Mouse (Mus musculus) liver, embryonic 14.5 days (tissue): ENCODE results near the gene Cerk. TPM values are rescaled to one million over a fixed set of nuclear protein-coding genes. Genes with fewer than 3 reads are reported as not detected.

ENCODE experiments used
- ATAC-seq: fragments of 200-750 bp; cut with Nextera tagmentation; 2 replicates; pipeline ENCODE4 v1.8.0; 2017; ENCODE audit warnings: moderate number of reproducible peaks, mild to moderate bottlenecking, moderate library complexity; ENCODE audit not compliant: insufficient read depth
- DNase-seq, 3 experiments: peaks; one replicate each; pipeline ENCODE4 v3.0.0-alpha.2; 2012 to 2013; ENCODE audit warnings: low read depth in 3 of 3, low spot score in 3 of 3
- H3K27ac ChIP-seq: fragments of 300-500 bp; sonication (generic); 2 replicates; pipeline ENCODE4 v1.5.1; 2014; ENCODE audit warnings: moderate library complexity, mild to moderate bottlenecking, control low read depth, inconsistent platforms
- H3K27me3 ChIP-seq: fragments of 300-500 bp; sonication (generic); 2 replicates; pipeline ENCODE4 v1.6.1; 2014; ENCODE audit warnings: mild to moderate bottlenecking, low read length, moderate library complexity; ENCODE audit not compliant: control insufficient read depth, insufficient read depth
- H3K36me3 ChIP-seq: fragments of 300-500 bp; sonication (generic); replicated peaks from 2 replicates; pipeline ENCODE4 v1.6.1; 2014; ENCODE audit warnings: low read depth; ENCODE audit not compliant: control insufficient read depth, insufficient read depth
- H3K4me1 ChIP-seq, 2 experiments: fragments of 200-500 bp in 1 of 2; fragments of 300-500 bp in 1 of 2; sonication (generic) in 1 of 2; replicated peaks; 2 replicates each; pipeline ENCODE4 v1.6.1; 2012 to 2014; ENCODE audit warnings: antibody characterized with exemption in 1 of 2, inconsistent platforms in 1 of 2, low read length in 1 of 2; ENCODE audit not compliant: control insufficient read depth in 2 of 2, insufficient read depth in 2 of 2
- H3K4me2 ChIP-seq: fragments of 300-500 bp; sonication (generic); 2 replicates; pipeline ENCODE4 v1.6.1; 2014; ENCODE audit warnings: low read depth, mild to moderate bottlenecking, control low read depth, moderate library complexity
- H3K4me3 ChIP-seq, 2 experiments: fragments of 200-500 bp in 1 of 2; fragments of 300-500 bp in 1 of 2; sonication (generic) in 1 of 2; 2 replicates each; pipeline ENCODE4 v1.5.1; 2012 to 2014; ENCODE audit warnings: low read depth in 2 of 2, low read length in 2 of 2, mild to moderate bottlenecking in 2 of 2, control low read depth in 1 of 2, inconsistent platforms in 1 of 2, moderate library complexity in 1 of 2; ENCODE audit not compliant: insufficient read depth in 1 of 2
- H3K9ac ChIP-seq: fragments of 300-500 bp; sonication (generic); replicated peaks from 2 replicates; pipeline ENCODE4 v1.6.1; 2014; ENCODE audit warnings: mild to moderate bottlenecking, control low read depth, moderate library complexity
- H3K9me3 ChIP-seq: fragments of 300-500 bp; sonication (generic); 2 replicates; pipeline ENCODE4 v1.6.1; 2016; ENCODE audit warnings: low read length, mixed read lengths; ENCODE audit not compliant: control insufficient read depth
- CTCF ChIP-seq: IDR thresholded peaks from 2 replicates; pipeline ENCODE4 v1.5.1; 2016; ENCODE audit warnings: antibody characterized with exemption, low read depth, control low read depth
- EP300 ChIP-seq: IDR thresholded peaks from 2 replicates; pipeline ENCODE4 v1.6.1; 2016; ENCODE audit warnings: antibody characterized with exemption, low read depth
- WGBS: fragments of 180-500 bp; shearing (Covaris S2); extraction: QIAGEN DNeasy Blood & Tissue Kit; methylation state at CpG from one replicate; pipeline ENCODE4 v1.1.7; 2014; ENCODE audit not compliant: insufficient replicate concordance; 5-methylcytosine and 5-hydroxymethylcytosine counted together
- polyA plus RNA-seq, 2 experiments: library from polyadenylated mRNA; depleted of rRNA in 1 of 2; stranded (reverse) in 1 of 2; unstranded in 1 of 2; fragments of >200 nt; fragmentation: Nextera tagmentation in 1 of 2; extraction: Ambion mirVana in 1 of 2; gene quantifications; 2 replicates each; pipeline versions ENCODE4 v1.2.1 to v1.2.3; 2012 to 2014

Cerk gene
- polyA plus RNA-seq, 2 experiments: 2.7 to 2.9 TPM

DNA sequence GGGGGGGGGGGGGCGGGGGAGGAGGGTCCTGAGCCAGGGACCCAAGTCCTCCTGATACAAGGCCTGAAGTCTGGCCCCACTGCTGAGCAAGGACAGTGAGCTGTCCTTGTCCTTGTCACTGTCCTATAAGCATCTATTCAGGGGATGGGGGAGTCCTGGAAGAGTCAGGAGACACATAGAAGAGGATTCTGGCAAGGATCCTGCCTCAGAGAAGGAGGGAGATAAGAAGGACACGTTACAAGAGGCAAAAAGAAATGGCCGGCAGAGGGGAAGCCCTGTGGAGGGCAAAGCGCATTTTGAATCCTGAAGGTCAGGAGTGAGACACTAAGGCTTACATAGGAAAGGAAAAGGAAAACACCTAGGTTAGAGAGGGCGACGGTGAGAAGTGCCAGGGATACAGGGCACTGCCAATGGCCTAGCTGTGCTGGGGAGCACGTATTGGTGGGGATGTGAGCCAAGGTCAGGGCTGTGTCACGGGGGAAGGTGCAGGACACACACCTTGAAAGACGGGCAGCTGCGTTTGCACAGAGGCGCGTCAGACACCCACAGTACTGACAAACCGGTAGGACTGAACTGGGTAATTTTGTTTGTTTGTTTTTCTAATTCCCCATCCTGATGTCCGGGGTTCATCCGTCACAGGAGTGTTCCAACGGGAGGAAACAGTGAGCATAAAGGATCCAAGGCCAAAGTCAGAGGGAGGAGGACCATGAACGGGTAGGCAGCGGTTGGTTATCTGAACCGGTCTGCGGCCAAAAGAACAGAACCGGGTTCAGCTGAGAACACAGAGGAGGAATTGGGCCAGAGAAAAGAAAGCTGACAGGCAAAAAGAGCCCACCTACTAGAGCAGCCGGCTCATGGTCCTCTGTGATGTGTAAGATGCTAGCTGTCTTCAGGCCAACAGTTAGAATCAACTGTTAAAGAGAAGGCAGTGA, 8.9 kb downstream of the Cerk start:
- no peaks in the 10 kb centered on the region for H3K27me3 ChIP-seq
- H3K4me1 ChIP-seq: peaks cover 0 to 3% of the 10 kb centered on the region in 2 experiments; a peak in 2 of 4 replicates
- DNase-seq: no peak
- WGBS: 71% methylated on average over 22 of the region's 22 CpGs
- no peak for TF ChIP-seq CTCF
- no peak for TF ChIP-seq EP300
- H3K27ac ChIP-seq: no peak overlapping the region
- ATAC-seq: no peak
- no peak overlapping the region for H3K4me2 ChIP-seq
- H3K9ac ChIP-seq: no peak overlapping the region
- H3K36me3 ChIP-seq: no peaks in the 10 kb centered on the region
- no peak overlapping the region for H3K4me3 ChIP-seq
- H3K9me3 ChIP-seq: no peaks in the 10 kb centered on the region

- WGBS: 66% methylated on average over 10 of the region's 10 CpGs
- no peak overlapping the region for H3K4me3 ChIP-seq
- H3K4me1 ChIP-seq: peaks cover 0 to 3% of the 10 kb centered on the region in 2 experiments; a peak in 2 of 4 replicates
- no peak for DNase-seq
- H3K4me2 ChIP-seq: no peak overlapping the region
- H3K9ac ChIP-seq: no peak overlapping the region
- no peaks in the 10 kb centered on the region for H3K27me3 ChIP-seq
- no peaks in the 10 kb centered on the region for H3K9me3 ChIP-seq
- no peak for TF ChIP-seq EP300
- TF ChIP-seq CTCF: no peak
- H3K36me3 ChIP-seq: no peaks in the 10 kb centered on the region
- no peak for ATAC-seq
- H3K27ac ChIP-seq: no peak overlapping the region
Observed at GRCm38 (mm10) chr15:86176166-86176565, 9.8 kb downstream of the Cerk start.

GRCm38 (mm10) chr15:86175253-86176050, 10.5 kb downstream of the Cerk start:
- H3K4me1 ChIP-seq: peaks cover 0 to 3% of the 10 kb centered on the region in 2 experiments; a peak in 2 of 4 replicates
- no peak overlapping the region for H3K4me3 ChIP-seq
- no peak overlapping the region for H3K9ac ChIP-seq
- H3K9me3 ChIP-seq: no peaks in the 10 kb centered on the region
- WGBS: 50% methylated on average over 3 of the region's 3 CpGs
- no peaks in the 10 kb centered on the region for H3K27me3 ChIP-seq
- ATAC-seq (0 out of 2 replicates have a peak, but pooled peaks have one; percentile 15), DNase-seq (no peak)
- H3K27ac ChIP-seq: no peak overlapping the region
- TF ChIP-seq EP300: no peak
- no peak for TF ChIP-seq CTCF
- no peaks in the 10 kb centered on the region for H3K36me3 ChIP-seq
- H3K4me2 ChIP-seq: no peak overlapping the region

DNA sequence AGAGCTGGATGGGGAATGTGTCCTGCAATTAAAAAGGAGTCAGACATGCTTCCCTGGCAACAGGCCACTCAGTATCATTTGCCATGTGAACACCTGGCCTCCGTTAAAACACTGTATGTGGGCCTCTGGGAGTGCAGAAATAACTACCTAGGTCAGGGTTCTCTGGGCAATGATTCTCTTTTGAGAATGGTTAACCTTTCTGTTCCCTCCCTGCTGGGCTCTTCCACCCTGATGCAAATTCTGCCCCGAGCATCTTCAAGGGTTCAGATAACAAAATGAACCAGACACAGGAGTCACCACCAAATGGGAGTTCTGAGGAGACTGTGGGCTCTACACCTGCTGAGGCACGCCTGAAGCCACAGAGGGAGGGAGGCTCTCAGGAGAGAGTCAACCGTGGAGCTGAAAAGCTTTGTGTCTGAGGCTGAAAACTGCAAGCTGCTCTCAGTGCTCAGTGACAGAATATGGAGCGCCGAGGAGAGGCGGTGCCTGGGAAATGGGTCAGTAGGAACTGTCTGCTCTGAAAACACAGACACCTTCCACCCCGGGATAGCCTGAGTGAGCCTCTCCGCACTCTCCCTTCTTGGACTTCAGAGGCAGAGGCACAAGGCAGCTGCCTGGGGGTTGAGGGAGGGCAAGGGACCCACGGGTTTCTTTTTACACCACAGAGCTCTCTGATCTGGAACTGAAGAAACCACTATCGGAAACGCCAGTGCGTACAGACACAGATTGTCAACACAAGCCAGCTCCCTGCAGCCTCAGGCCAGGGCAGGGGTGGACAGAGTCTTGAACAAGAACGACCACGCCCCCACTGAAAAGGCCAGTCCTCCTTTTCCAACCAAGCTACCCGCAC, 12.6 kb downstream of the Cerk start:
- Histone ChIP-seq H3K9ac (no peak overlapping the region), H3K36me3 (no peaks in the 10 kb centered on the region), H3K4me3 (no peak overlapping the region), H3K27ac (no peak overlapping the region), H3K4me1 (peaks cover 0 to 3% of the 10 kb centered on the region in 2 experiments; a peak in 2 of 4 replicates), H3K9me3 (no peaks in the 10 kb centered on the region), H3K27me3 (no peaks in the 10 kb centered on the region), H3K4me2 (no peak overlapping the region)
- DNase-seq (no peak), ATAC-seq (no peak)
- TF ChIP-seq EP300 (no peak), CTCF (no peak)
- WGBS: 31% methylated on average over 16 of the region's 16 CpGs
